Mouse (Mus musculus): ENCODE results near the gene Cyp4f15. TPM values are rescaled to one million over a fixed set of nuclear protein-coding genes. Genes with fewer than 3 reads are reported as not detected.

Cyp4f15 gene
- polyA plus RNA-seq (2015; fragmentation: Nextera tagmentation; extraction: Ambion mirVana), result 1.3 and 1.4 TPM in 2 replicates

GRCm38 (mm10) chr17:32685048-32685750 lies at the start of gene Cyp4f15:
Gene Cyp4f15, plus strand, starts transcription at chr17:32685627.

GRCm38 (mm10) chr17:32658712-32659111 lies 26.7 kb upstream of the Cyp4f15 start, which contains the start of gene Cyp4f40:
Gene Cyp4f40, plus strand, starts transcription at chr17:32658900.

Other genes starting within 250 kb of the Cyp4f15 start
- 3.3 and 3.8 TPM in 2 replicates for gene Cyp4f39, start 232.9 kb upstream of the Cyp4f15 start, polyA plus RNA-seq (2015; fragmentation: Nextera tagmentation; extraction: Ambion mirVana)
- 3.5 and 4.0 TPM in 2 replicates for gene Cyp4f17, start 179.6 kb upstream of the Cyp4f15 start, polyA plus RNA-seq (2015; fragmentation: Nextera tagmentation; extraction: Ambion mirVana)
- gene Cyp4f16, start 149.1 kb upstream of the Cyp4f15 start, polyA plus RNA-seq (2015; fragmentation: Nextera tagmentation; extraction: Ambion mirVana), result 13.7 and 14.1 TPM in 2 replicates
- gene Cyp4f37, start 64.3 kb upstream of the Cyp4f15 start, polyA plus RNA-seq (2015; fragmentation: Nextera tagmentation; extraction: Ambion mirVana), result 0.35 TPM in 1 of 2 replicates, not detected in the other
- gene Cyp4f40, start 26.7 kb upstream of the Cyp4f15 start, polyA plus RNA-seq (2015; fragmentation: Nextera tagmentation; extraction: Ambion mirVana), result 0.07 TPM in 1 of 2 replicates, not detected in the other
- gene Zfp871, start 102.7 kb downstream of the Cyp4f15 start, polyA plus RNA-seq (2015; fragmentation: Nextera tagmentation; extraction: Ambion mirVana), result 21.6 TPM in 2 replicates
- 6.3 and 7.3 TPM in 2 replicates for gene Zfp811, start 124.3 kb downstream of the Cyp4f15 start, polyA plus RNA-seq (2015; fragmentation: Nextera tagmentation; extraction: Ambion mirVana)
- gene Zfp799, start 144.6 kb downstream of the Cyp4f15 start, polyA plus RNA-seq (2015; fragmentation: Nextera tagmentation; extraction: Ambion mirVana), result 4.2 and 5.7 TPM in 2 replicates
- gene Zfp870, start 206.0 kb downstream of the Cyp4f15 start, polyA plus RNA-seq (2015; fragmentation: Nextera tagmentation; extraction: Ambion mirVana), result 3.1 and 3.5 TPM in 2 replicates
- gene Cyp4f14, start 231.7 kb downstream of the Cyp4f15 start, polyA plus RNA-seq (2015; fragmentation: Nextera tagmentation; extraction: Ambion mirVana), result not detected in 2 replicates